Mouse (Mus musculus): Measurements from ENCODE around the gene Abcg4. TPM values are rescaled to one million over a fixed set of nuclear protein-coding genes. Genes with fewer than 3 reads are reported as not detected.
A peak's percentile ranks its signal among the peaks of the same experiment; 100 is the strongest.
"Not testable (repeated sequence)": the region's sequence is repeated elsewhere in the genome, so short reads cannot be mapped to it uniquely, and the experiment has no call there.

Gene Abcg4
- polyA plus RNA-seq (2016; fragmentation: Nextera tagmentation; extraction: Ambion mirVana), result 1.9 and 4.6 TPM in 2 replicates

DNA sequence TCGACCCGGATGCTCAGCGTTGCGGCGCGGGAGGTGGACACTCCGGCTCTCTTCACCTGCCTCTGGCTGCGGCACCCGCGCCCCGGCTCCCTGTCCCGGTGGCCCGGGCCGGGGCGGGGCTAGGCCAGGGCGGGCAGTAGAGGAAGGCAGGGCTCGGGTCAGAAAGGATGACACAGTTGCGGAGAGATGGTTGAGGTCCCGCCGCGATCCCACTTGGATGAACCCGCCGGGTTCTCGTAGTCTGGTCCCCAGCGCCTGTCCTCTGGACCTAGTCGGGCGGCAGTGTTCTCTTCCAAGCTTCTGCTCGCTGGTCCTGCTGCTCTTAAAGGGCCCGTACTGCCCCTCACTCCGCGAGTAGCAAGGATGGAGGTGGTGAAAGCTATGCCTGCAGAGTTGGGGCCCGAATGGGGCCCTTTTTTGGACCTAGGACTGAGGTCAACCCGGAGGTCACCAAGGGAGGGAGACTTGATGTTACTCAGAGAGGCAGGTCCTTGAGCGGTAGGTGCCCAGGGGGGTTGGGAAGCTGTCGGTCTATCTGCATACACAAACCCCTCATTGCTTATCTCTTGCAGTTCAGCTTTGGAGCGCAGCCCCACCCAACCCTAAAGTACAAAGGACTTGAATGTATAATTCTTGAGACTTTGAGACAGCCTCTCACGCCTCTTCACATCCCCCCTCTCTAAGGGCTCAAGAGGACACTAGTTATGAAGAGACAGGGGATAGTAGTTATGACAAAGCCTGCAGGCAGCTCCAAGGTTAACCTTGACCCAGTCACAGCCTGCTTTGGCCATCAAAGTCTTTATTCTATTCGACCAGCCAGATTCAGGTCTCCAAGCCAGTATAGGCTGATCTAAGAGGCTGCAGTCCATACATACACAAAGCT, at the start of gene Abcg4:
Gene Abcg4 (minus strand): TSS at position 540 of the 883 bp plus-strand sequence.
- peaks cover 54% of the 10 kb centered on the region for H3K27me3 ChIP-seq (ENCODE audit: low read depth, poor library complexity, severe bottlenecking)
- no peaks in the 10 kb centered on the region for H3K9me3 ChIP-seq (replicated peaks)
- peak within 1 kb of the TSS; percentile 80 for H3K27ac ChIP-seq
- H3K4me1 ChIP-seq, result peaks cover 26% of the 10 kb centered on the region
- peak within 1 kb of the TSS; percentile 69 for H3K4me3 ChIP-seq
- DNase-seq (ENCODE audit: low spot score), result no peak
- peaks cover 35% of the 10 kb centered on the region for H3K36me3 ChIP-seq
- 2% methylated on average over 38 of the region's 38 CpGs for WGBS

DNA sequence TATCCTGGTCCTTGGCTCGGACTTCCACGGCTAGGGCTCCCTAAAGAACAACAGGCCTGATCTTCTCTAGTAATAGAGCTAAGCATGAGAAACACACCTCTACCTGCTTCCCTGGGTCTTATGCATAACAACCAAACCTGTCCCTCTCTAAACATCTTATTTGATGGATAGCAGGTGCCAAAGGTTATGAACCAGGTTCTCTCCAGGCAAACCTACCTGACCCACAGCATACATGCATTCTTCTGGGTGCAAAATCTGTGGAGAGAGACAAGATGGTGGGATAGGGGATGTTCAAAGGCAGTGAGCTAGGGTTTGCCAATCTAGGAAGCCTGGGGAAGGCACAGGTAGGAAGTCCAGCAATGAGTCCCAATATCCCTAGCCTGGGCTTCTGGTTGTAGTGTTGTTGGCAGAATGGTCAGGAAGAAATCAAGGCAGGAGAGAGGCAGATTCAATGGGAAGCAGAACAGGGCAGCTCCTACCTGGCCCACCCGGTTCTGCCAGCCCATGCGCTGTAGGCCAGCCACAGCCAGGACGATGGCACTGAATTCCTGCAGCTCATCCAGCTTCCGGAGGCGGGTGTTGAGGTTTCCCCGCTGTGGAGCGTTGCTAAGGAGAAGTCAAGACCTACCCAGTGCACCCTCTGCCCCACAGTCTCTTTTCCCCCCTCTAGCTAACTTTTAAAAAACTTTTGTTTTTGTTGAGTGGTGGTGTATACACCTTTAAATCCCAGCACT, 49.2 kb upstream of the Abcg4 start:
- peaks cover 22% of the 10 kb centered on the region for H3K4me1 ChIP-seq
- peak overlapping the region; percentile 98 for H3K4me3 ChIP-seq
- 69% methylated on average over 9 of the region's 9 CpGs for WGBS
- peaks cover 76% of the 10 kb centered on the region for H3K36me3 ChIP-seq
- DNase-seq (ENCODE audit: low spot score), result no peak
- no peaks in the 10 kb centered on the region for H3K27me3 ChIP-seq (ENCODE audit: low read depth, poor library complexity, severe bottlenecking)
- H3K27ac ChIP-seq, result peak overlapping the region; percentile 11; the same call in 1 of the 2 replicates
- peaks cover 2% of the 10 kb centered on the region; the same call in 1 of the 2 replicates for H3K9me3 ChIP-seq (replicated peaks)

DNA sequence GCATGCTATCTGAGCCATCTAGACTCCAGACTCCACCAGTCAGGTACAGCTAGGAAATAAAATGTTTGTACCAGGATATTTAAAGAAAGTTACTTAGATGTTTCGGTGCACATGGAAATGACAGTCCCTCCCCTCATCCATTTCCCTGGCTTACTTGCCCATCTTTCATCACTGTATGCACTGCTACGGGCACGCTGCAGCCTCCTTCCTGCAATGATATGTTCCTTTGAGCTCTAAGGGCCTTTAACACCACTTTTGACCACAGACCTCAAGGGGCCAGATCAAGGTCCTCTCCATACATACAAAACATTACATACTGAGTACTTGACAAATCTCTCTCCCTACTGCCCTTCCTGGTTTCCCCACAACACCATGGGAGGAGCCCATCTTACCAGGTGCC, 48.5 kb upstream of the Abcg4 start:
- H3K36me3 ChIP-seq, result peaks cover 81% of the 10 kb centered on the region

DNA sequence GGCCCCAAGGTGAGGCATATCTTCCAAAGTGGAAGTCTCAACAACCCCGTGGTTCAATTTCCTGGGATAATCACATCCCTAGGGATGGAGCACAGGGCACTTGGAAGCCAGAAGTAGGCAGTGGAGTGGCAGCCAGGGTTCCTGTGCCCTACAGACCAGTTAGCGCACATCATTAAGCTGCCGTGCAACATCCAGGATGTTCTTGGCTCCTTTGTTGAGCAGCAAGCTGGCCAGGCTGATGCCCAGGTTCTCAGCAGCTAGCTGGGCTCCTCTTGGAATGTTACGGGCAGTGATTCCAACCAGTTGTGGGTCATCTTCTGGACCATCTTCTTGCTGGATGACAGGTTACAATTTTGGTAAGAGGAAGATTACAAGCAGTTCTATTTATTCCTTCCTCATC, 48.1 kb upstream of the Abcg4 start:
- not testable (repeated sequence) for H3K27ac ChIP-seq; H3K27me3 ChIP-seq (ENCODE audit: low read depth, poor library complexity, severe bottlenecking); DNase-seq (ENCODE audit: low spot score); H3K9me3 ChIP-seq (replicated peaks)
- 52% methylated on average over 4 of the region's 4 CpGs for WGBS
- Histone ChIP-seq H3K36me3 (peaks cover 81% of the 10 kb centered on the region), H3K4me1 (peaks cover 15% of the 10 kb centered on the region), H3K4me3 (peak overlapping the region; percentile 98)

More for the DNA sequence above, 48.5 kb upstream of the Abcg4 start:
- H3K27me3 ChIP-seq (ENCODE audit: low read depth, poor library complexity, severe bottlenecking), result no peaks in the 10 kb centered on the region
- H3K4me3 ChIP-seq, result peak overlapping the region; percentile 98
- no peak overlapping the region for H3K27ac ChIP-seq
- WGBS, result 83% methylated on average over 3 of the region's 3 CpGs
- peaks cover 16% of the 10 kb centered on the region for H3K4me1 ChIP-seq
- DNase-seq (ENCODE audit: low spot score), result no peak
- H3K9me3 ChIP-seq (replicated peaks), result peaks cover 2% of the 10 kb centered on the region; the same call in 1 of the 2 replicates

DNA sequence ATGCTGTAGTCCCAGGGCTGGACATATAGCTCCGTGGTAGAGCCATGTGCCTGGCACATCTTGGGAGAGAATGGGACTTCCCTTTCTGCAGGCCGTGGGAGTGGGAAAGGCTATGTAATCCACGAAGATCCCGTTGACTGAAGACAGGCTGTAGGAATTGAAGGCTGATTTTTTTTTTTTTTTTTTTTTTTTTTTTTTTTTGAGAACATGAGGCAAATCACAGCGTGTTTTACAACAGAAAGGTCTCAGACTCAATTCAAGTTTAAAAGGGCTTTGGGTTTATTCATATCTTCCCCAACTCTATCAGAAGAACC, 47.6 kb upstream of the Abcg4 start:
- peaks cover 15% of the 10 kb centered on the region for H3K4me1 ChIP-seq
- peaks cover 81% of the 10 kb centered on the region for H3K36me3 ChIP-seq
- no peak for DNase-seq (ENCODE audit: low spot score)
- H3K4me3 ChIP-seq, result peak overlapping the region; percentile 98
- H3K27ac ChIP-seq, result peak overlapping the region; percentile 98
- no peaks in the 10 kb centered on the region for H3K27me3 ChIP-seq (ENCODE audit: low read depth, poor library complexity, severe bottlenecking)
- WGBS, result 4% methylated on average over 5 of the region's 5 CpGs
- H3K9me3 ChIP-seq (replicated peaks), result peaks cover 2% of the 10 kb centered on the region; the same call in 1 of the 2 replicates

DNA sequence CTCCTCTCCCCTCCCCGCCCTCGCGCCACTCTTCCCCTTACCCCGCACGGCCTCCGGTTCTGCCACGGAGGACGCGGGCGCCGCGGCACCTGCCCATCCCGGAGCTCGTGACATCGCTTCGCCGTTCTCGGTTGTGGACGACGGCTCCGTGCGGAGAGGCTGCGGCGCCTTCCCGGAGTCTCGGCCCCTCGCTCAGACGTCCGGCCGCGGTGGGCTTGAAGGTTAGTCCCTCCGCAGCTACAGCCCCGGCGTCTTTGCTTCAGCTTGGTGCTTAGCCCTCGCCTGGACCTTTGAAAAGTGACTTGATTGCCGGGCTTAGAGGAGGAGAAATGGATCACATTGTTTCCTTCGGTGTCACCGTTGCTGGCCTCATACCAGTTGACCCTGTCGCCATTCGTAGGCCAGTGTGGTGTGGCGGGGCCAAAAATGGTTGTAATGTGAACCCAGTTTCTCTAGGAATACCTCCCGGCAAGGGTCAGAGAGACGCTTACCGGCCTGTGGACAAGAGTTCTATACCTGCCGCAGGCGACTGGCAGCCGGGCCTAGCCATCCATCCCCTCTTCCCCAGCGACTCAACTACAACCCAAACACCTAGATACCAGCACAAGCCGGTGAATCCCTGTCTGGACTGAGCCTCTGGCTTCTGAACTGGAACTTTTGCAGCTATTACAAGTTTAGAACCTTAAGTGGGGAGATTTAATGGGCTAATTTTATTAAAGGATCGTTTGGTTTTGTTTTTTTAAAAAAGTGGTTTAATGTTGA, 47.1 kb upstream of the Abcg4 start:
- Histone ChIP-seq H3K4me3 (peak overlapping the region; percentile 98), H3K4me1 (peaks cover 15% of the 10 kb centered on the region), H3K27me3 (ENCODE audit: low read depth, poor library complexity, severe bottlenecking) (no peaks in the 10 kb centered on the region), H3K36me3 (peaks cover 81% of the 10 kb centered on the region), H3K27ac (peak overlapping the region; percentile 98), H3K9me3 (replicated peaks) (peaks cover 2% of the 10 kb centered on the region; the same call in 1 of the 2 replicates)
- under 1% methylated on average over 50 of the region's 50 CpGs for WGBS
- DNase-seq (ENCODE audit: low spot score), result no peak

DNA sequence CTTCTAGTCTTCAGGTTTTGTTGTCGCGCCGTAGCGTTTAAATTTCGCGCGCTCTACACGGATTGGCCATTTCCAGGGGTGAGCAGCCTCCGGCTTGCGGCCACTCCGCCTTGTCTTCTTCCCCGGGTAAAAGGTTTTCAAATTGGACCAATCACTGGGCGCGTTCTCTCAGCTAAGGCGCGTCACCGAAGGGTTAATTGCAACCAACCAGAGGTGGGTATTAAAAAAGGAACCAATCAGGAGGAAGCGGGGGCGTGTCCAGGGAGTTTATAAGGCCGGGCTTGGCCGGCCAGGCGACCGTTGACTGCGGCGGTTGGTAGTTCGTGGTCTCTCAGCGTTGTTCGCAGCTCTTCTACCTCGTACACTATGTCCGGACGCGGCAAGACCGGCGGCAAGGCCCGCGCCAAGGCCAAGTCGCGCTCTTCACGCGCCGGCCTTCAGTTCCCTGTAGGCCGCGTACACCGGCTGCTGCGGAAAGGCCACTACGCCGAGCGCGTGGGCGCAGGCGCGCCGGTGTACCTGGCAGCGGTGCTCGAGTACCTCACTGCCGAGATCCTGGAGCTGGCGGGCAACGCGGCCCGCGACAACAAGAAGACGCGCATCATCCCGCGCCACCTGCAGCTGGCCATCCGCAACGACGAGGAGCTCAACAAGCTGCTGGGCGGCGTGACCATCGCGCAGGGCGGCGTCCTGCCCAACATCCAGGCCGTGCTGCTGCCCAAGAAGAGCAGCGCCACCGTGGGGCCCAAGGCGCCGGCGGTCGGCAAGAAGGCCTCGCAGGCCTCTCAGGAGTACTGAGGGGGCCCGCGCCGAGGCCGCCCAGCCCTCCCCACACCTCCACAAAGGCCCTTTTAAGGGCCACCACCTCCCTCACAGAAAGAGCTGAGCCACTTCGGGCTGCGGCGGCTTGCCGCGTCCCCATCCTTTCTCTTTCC, 46.2 kb upstream of the Abcg4 start, which contains the start of gene H2afx:
Gene H2afx (plus strand): TSS at position 299 of the 935 bp plus-strand sequence.
- no peaks in the 10 kb centered on the region for H3K27me3 ChIP-seq (ENCODE audit: low read depth, poor library complexity, severe bottlenecking)
- peak within 1 kb of the TSS; percentile 98 for H3K4me3 ChIP-seq
- DNase-seq (ENCODE audit: low spot score), result peak; percentile 98
- H3K4me1 ChIP-seq, result peaks cover 15% of the 10 kb centered on the region
- H3K36me3 ChIP-seq, result peaks cover 83% of the 10 kb centered on the region
- peak within 1 kb of the TSS; percentile 98 for H3K27ac ChIP-seq
- WGBS, result under 1% methylated on average over 91 of the region's 91 CpGs
- peaks cover 2% of the 10 kb centered on the region; the same call in 1 of the 2 replicates for H3K9me3 ChIP-seq (replicated peaks)

DNA sequence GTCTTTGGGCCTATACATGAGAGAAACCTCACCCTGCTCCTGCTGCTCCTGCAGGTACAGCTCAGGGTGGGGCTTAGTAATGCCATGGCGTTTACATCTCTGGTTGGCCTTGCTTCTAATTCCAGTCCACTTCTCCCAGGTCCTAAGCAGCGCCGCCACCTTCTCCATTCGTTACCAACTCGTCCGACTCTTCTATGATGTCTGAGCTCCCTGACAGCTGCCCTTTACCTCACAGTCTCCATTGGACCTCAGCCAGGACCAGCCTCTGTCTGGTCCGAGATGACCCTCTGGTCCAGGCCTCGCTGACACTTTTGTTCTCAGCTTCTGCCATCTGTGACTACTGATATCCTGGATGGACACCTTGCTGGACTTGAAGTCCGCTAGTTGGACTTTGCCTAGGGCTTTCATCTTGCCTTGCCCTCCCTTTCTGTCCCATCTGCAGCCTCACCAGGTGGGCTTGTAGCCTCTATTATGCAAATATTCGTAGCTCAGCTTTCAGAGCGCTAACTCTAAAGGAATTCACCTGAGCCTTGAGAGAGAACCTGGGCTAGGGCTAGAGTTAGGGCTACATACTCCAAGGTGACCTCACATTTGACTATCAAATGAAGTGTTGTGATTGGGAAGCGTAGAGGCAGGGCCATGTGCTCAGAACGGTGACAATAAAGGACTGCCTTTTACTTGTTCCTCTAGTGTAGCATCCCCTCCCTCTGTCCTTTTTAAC, 44.7 kb upstream of the Abcg4 start:
- H3K4me3 ChIP-seq, result peak overlapping the region; percentile 98; the same call in 1 of the 2 replicates
- no peak for DNase-seq (ENCODE audit: low spot score)
- H3K4me1 ChIP-seq, result peaks cover 15% of the 10 kb centered on the region
- 96% methylated on average over 13 of the region's 13 CpGs for WGBS
- H3K9me3 ChIP-seq (replicated peaks), result peaks cover 2% of the 10 kb centered on the region; the same call in 1 of the 2 replicates
- H3K36me3 ChIP-seq, result peaks cover 84% of the 10 kb centered on the region
- peak overlapping the region; percentile 98; the same call in 1 of the 2 replicates for H3K27ac ChIP-seq
- no peaks in the 10 kb centered on the region for H3K27me3 ChIP-seq (ENCODE audit: low read depth, poor library complexity, severe bottlenecking)

DNA sequence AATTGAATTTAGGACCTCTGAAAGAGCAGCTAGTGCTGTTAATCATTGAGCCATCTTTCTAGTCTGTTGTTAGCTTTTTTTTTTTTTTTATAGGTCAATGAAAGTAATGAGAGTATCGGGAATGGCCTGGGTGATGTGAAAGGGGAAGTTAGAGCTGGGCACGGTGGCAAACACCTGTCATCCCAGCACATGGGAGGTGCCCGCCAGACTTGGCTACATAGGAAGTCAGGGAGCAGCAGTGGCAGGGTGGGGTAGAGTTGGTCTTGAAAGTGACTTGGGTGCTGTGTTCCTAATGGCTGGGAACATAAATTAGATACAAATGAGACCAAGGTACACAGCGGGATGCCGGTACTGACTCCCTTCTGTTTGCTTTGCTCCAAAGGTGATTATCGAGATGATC, 42.3 kb upstream of the Abcg4 start:
- Histone ChIP-seq H3K9me3 (replicated peaks) (peaks cover 2% of the 10 kb centered on the region; the same call in 1 of the 2 replicates), H3K27me3 (ENCODE audit: low read depth, poor library complexity, severe bottlenecking) (no peaks in the 10 kb centered on the region), H3K27ac (no peak overlapping the region), H3K4me1 (peaks cover 14% of the 10 kb centered on the region), H3K4me3 (no peak overlapping the region), H3K36me3 (peaks cover 67% of the 10 kb centered on the region)
- WGBS, result 95% methylated on average over 6 of the region's 6 CpGs
- DNase-seq (ENCODE audit: low spot score), result no peak

DNA sequence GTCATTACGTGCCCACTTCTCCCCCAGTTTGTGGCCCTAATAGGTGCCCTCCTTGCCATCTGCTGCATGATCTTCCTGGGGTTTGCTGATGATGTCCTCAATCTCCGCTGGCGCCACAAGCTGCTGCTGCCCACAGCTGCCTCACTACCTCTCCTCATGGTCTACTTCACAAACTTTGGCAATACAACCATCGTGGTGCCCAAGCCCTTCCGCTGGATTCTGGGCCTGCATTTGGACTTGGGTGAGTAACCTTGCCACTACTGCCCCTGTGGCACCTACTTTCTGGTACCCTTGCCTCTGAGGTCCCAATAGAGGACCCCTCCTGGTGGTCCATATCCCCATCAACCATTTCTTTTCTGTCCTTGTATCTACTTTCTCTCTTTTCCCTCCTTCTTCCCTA, 39.5 kb upstream of the Abcg4 start:
- no peaks in the 10 kb centered on the region for H3K27me3 ChIP-seq (ENCODE audit: low read depth, poor library complexity, severe bottlenecking)
- H3K36me3 ChIP-seq, result peaks cover 52% of the 10 kb centered on the region
- peak overlapping the region; percentile 95 for H3K27ac ChIP-seq
- H3K4me3 ChIP-seq, result peak overlapping the region; percentile 67
- no peaks in the 10 kb centered on the region for H3K9me3 ChIP-seq (replicated peaks)
- H3K4me1 ChIP-seq, result peaks cover 15% of the 10 kb centered on the region
- DNase-seq (ENCODE audit: low spot score), result no peak
- WGBS, result 97% methylated on average over 5 of the region's 5 CpGs

DNA sequence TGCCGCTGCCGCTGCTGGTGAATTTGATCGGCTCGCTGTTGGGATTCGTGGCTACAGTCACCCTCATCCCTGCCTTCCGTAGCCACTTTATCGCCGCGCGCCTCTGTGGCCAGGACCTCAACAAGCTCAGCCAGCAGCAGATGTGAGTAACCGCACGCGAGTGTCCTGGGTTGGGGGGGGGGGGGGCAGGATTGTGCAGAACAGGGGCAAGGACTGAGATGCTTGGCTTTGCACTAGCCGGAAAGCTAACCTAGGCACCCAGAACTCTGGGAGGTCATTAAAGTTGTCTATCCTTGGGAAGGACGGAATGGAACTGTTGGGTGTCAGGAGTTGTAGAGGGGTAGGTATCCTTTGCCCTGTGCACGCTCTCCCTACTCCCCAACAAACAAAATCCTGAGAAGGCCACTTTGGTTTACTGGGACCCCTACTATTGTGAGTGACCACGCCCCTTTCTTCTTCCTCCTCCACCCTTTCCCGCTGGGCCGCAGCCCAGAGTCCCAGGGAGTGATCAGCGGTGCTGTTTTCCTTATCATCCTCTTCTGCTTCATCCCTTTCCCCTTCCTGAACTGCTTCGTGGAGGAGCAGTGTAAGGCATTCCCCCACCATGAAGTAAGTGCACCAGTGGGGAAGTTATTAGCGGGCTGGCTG, 38.8 kb upstream of the Abcg4 start:
- under 1% methylated on average over 22 of the region's 22 CpGs for WGBS
- peaks cover 45% of the 10 kb centered on the region for H3K36me3 ChIP-seq
- no peaks in the 10 kb centered on the region for H3K27me3 ChIP-seq (ENCODE audit: low read depth, poor library complexity, severe bottlenecking)
- no peaks in the 10 kb centered on the region for H3K9me3 ChIP-seq (replicated peaks)
- H3K27ac ChIP-seq, result peak overlapping the region; percentile 95
- peaks cover 15% of the 10 kb centered on the region for H3K4me1 ChIP-seq
- DNase-seq (ENCODE audit: low spot score), result no peak
- peak overlapping the region; percentile 67 for H3K4me3 ChIP-seq

All from limb, embryonic 10.5 days (tissue).